Mouse (Mus musculus): ENCODE measurements around the gene Brd7. TPM values are rescaled to one million over a fixed set of nuclear protein-coding genes. Genes with fewer than 3 reads are reported as not detected.

The Brd7 gene
- polyA plus RNA-seq, 1 experiment from 2014 or later: 77.2 TPM

Other genes with a start within 250 kb of the Brd7 start
- 67.9 and 72.4 TPM in 2 replicates for gene Cnep1r1, start 243.4 kb downstream of the Brd7 start, polyA plus RNA-seq (2015; fragmentation: Nextera tagmentation; extraction: Ambion mirVana)
- gene Heatr3, start 224.3 kb downstream of the Brd7 start, polyA plus RNA-seq (2015; fragmentation: Nextera tagmentation; extraction: Ambion mirVana): 55.8 and 56.4 TPM in 2 replicates
- gene Tent4b, start 163.0 kb downstream of the Brd7 start, polyA plus RNA-seq (2015; fragmentation: Nextera tagmentation; extraction: Ambion mirVana): 9.1 and 11.1 TPM in 2 replicates
- gene Adcy7, start 89.8 kb downstream of the Brd7 start, polyA plus RNA-seq (2015; fragmentation: Nextera tagmentation; extraction: Ambion mirVana): 6.6 and 7.3 TPM in 2 replicates
- gene Nkd1, start 159.2 kb upstream of the Brd7 start, polyA plus RNA-seq (2015; fragmentation: Nextera tagmentation; extraction: Ambion mirVana): 101 and 122 TPM in 2 replicates

All from embryonic facial prominence, embryonic 13.5 days (tissue).